Mouse (Mus musculus): ENCODE measurements around the gene Strip2. TPM values are rescaled to one million over a fixed set of nuclear protein-coding genes. Genes with fewer than 3 reads are reported as not detected.

The Strip2 gene
- polyA plus RNA-seq, 1 experiment from 2014 or later, result 1.3 TPM

GRCm38 (mm10) chr6:29998140-29998539 is 81.3 kb downstream of the Strip2 start:
- Histone ChIP-seq H3K27me3 (ENCODE audit: control insufficient read depth, insufficient read depth, low read length) (no peaks in the 10 kb centered on the region), H3K27ac (ENCODE audit: low read length) (no peak overlapping the region), H3K36me3 (ENCODE audit: control insufficient read depth, insufficient read depth, low read length) (no peaks in the 10 kb centered on the region), H3K9ac (replicated peaks; ENCODE audit: low read depth, low read length) (no peak overlapping the region), H3K9me3 (ENCODE audit: control insufficient read depth, low read depth, low read length) (no peaks in the 10 kb centered on the region), H3K4me3 (ENCODE audit: low read depth, low read length) (no peak overlapping the region), H3K4me2 (replicated peaks; ENCODE audit: low read depth, low read length) (no peak overlapping the region), H3K4me1 (ENCODE audit: control insufficient read depth, insufficient read depth, low read length) (no peaks in the 10 kb centered on the region)
- WGBS, result 68% methylated on average over 9 of the region's 9 CpGs
- no peak for ATAC-seq (ENCODE audit: insufficient number of reproducible peaks, insufficient read depth, low FRiP score, low read depth)

DNA sequence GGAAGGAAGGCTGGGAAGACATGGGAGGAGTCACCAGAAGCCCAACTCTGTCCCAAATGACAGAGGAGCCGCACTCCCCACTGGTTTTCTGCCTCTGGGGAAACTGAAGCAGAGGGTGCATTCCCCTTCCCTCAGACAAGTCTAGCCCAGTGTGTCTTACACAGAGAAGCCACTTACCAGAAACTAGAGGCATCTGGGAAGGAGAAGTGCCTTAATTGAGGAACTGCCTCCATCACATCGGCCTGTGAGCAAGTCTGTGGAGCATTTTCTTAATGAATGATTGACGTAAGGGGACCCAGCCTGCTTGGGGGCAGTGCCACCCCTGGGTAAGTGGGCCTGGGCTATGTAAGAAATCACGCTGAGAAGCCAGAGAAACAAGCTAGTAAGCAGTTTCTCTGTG is 82.0 kb downstream of the Strip2 start:
- no peak overlapping the region for H3K4me3 ChIP-seq (ENCODE audit: low read depth, low read length)
- no peak for ATAC-seq (ENCODE audit: insufficient number of reproducible peaks, insufficient read depth, low FRiP score, low read depth)
- WGBS, result 61% methylated on average over 4 of the region's 4 CpGs
- H3K9ac ChIP-seq (replicated peaks; ENCODE audit: low read depth, low read length), result no peak overlapping the region
- no peaks in the 10 kb centered on the region for H3K36me3 ChIP-seq (ENCODE audit: control insufficient read depth, insufficient read depth, low read length)
- H3K4me1 ChIP-seq (ENCODE audit: control insufficient read depth, insufficient read depth, low read length), result no peaks in the 10 kb centered on the region
- no peaks in the 10 kb centered on the region for H3K9me3 ChIP-seq (ENCODE audit: control insufficient read depth, low read depth, low read length)
- H3K27ac ChIP-seq (ENCODE audit: low read length), result no peak overlapping the region
- H3K4me2 ChIP-seq (replicated peaks; ENCODE audit: low read depth, low read length), result no peak overlapping the region
- H3K27me3 ChIP-seq (ENCODE audit: control insufficient read depth, insufficient read depth, low read length), result no peaks in the 10 kb centered on the region

DNA sequence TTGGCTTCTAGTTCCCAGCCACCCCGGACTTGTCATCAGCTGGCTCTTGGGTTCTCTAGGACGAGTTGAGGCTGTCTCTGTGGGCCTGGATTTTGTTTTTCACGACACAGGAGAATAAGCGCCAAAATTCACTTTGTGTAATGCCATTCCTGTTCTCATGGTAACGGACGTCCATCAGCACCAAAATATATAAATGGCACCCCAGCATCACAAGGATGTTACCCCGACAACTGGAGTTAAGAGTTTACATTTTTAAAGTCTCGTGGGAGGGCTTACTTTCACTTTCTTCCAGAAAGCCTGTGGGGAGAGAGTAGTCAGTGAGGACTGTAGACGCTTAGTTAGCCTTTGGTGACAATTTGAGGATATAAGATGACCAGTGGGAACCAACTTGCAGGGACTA is 85.8 kb downstream of the Strip2 start:
- Histone ChIP-seq H3K27ac (ENCODE audit: low read length) (no peak overlapping the region), H3K4me1 (ENCODE audit: control insufficient read depth, insufficient read depth, low read length) (no peaks in the 10 kb centered on the region), H3K27me3 (ENCODE audit: control insufficient read depth, insufficient read depth, low read length) (no peaks in the 10 kb centered on the region), H3K4me2 (replicated peaks; ENCODE audit: low read depth, low read length) (no peak overlapping the region), H3K9ac (replicated peaks; ENCODE audit: low read depth, low read length) (no peak overlapping the region), H3K4me3 (ENCODE audit: low read depth, low read length) (no peak overlapping the region), H3K36me3 (ENCODE audit: control insufficient read depth, insufficient read depth, low read length) (no peaks in the 10 kb centered on the region), H3K9me3 (ENCODE audit: control insufficient read depth, low read depth, low read length) (no peaks in the 10 kb centered on the region)
- ATAC-seq (ENCODE audit: insufficient number of reproducible peaks, insufficient read depth, low FRiP score, low read depth), result no peak
- WGBS, result 72% methylated on average over 9 of the region's 9 CpGs

- Histone ChIP-seq H3K4me1 (ENCODE audit: control insufficient read depth, insufficient read depth, low read length) (no peaks in the 10 kb centered on the region), H3K27me3 (ENCODE audit: control insufficient read depth, insufficient read depth, low read length) (no peaks in the 10 kb centered on the region), H3K36me3 (ENCODE audit: control insufficient read depth, insufficient read depth, low read length) (no peaks in the 10 kb centered on the region), H3K9me3 (ENCODE audit: control insufficient read depth, low read depth, low read length) (no peaks in the 10 kb centered on the region), H3K4me2 (replicated peaks; ENCODE audit: low read depth, low read length) (no peak overlapping the region), H3K27ac (ENCODE audit: low read length) (no peak overlapping the region), H3K4me3 (ENCODE audit: low read depth, low read length) (no peak overlapping the region), H3K9ac (replicated peaks; ENCODE audit: low read depth, low read length) (no peak overlapping the region)
- 89% methylated on average over 1 of the region's 1 CpGs for WGBS
- no peak for ATAC-seq (ENCODE audit: insufficient number of reproducible peaks, insufficient read depth, low FRiP score, low read depth)
These were observed 89.0 kb downstream of the Strip2 start for GRCm38 (mm10) chr6:30005851-30006250.

- ATAC-seq (ENCODE audit: insufficient number of reproducible peaks, insufficient read depth, low FRiP score, low read depth), result no peak
- no peaks in the 10 kb centered on the region for H3K9me3 ChIP-seq (ENCODE audit: control insufficient read depth, low read depth, low read length)
- H3K4me2 ChIP-seq (replicated peaks; ENCODE audit: low read depth, low read length), result no peak overlapping the region
- H3K4me1 ChIP-seq (ENCODE audit: control insufficient read depth, insufficient read depth, low read length), result no peaks in the 10 kb centered on the region
- no peak overlapping the region for H3K27ac ChIP-seq (ENCODE audit: low read length)
- no peaks in the 10 kb centered on the region for H3K27me3 ChIP-seq (ENCODE audit: control insufficient read depth, insufficient read depth, low read length)
- no peaks in the 10 kb centered on the region for H3K36me3 ChIP-seq (ENCODE audit: control insufficient read depth, insufficient read depth, low read length)
- no peak overlapping the region for H3K9ac ChIP-seq (replicated peaks; ENCODE audit: low read depth, low read length)
- 79% methylated on average over 7 of the region's 7 CpGs for WGBS
- no peak overlapping the region for H3K4me3 ChIP-seq (ENCODE audit: low read depth, low read length)
These were observed 92.4 kb downstream of the Strip2 start for GRCm38 (mm10) chr6:30009204-30009603.

Small RNA genes within 50 kb of the gene (microRNA-seq; reads per million reads assigned to microRNA genes)
- gene Gm23049, result not detected

Other genes starting within 250 kb of the Strip2 start
- 2.2 and 2.3 TPM in 2 replicates for gene Tspan33, start 222.8 kb upstream of the Strip2 start, polyA plus RNA-seq (2014; fragmentation: Nextera tagmentation; extraction: Ambion mirVana)
- 49.8 and 58.4 TPM in 2 replicates for gene Smo, start 181.5 kb upstream of the Strip2 start, polyA plus RNA-seq (2014; fragmentation: Nextera tagmentation; extraction: Ambion mirVana)
- gene Ahcyl2, start 149.0 kb upstream of the Strip2 start, polyA plus RNA-seq (2014; fragmentation: Nextera tagmentation; extraction: Ambion mirVana), result 33.9 and 35.1 TPM in 2 replicates
- gene Nrf1, start 131.0 kb downstream of the Strip2 start, polyA plus RNA-seq (2014; fragmentation: Nextera tagmentation; extraction: Ambion mirVana), result 60.9 and 62.5 TPM in 2 replicates

All from stomach, embryonic 14.5 days (tissue).